Mouse (Mus musculus): ENCODE data around the gene Plcb1.

Plcb1 gene

DNA sequence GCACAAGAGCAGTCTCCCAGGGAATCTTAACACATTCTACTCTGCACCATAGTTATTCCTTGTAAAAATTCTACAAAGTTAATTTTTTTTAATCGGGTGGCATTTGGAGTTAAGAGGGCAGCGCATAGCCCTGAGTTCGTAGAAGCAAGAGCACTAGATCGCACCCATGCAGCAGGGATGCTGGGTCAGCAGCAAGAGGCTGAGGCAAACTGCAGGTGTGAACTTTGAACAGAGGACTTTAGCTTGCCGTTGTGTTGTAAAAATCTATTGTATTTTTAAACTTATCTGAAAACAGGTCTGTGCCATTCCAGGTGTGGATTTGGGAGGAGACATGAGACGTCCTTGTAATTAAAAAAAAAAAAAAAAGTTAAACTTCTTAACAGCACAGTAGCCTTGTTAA lies 613.9 kb downstream of the Plcb1 start:
- DNase-seq (ENCODE audit: extremely low spot score, low spot score) = no peak

DNA sequence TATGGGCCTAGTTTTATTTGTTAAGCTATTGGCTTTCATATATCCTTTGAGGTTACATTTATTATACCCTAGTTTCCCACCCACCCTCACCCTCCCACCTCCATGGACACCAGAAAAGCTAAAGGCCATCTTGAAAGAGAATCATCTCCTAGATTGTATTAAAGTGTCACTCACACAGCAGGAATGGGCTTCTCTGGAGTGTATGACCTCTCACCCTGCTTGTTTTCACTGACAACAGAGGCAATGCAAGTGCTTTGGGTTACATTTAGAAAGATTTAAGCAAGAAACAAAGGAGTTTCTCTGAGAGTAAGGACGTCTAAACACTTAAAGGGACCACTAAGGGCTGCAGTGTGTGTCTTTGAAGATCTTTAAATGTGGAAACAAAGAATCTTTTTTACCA lies 617.0 kb downstream of the Plcb1 start:
- DNase-seq (ENCODE audit: extremely low spot score, low spot score) = no peak

- DNase-seq (ENCODE audit: extremely low spot score, low spot score) = no peak
These were observed 617.5 kb downstream of the Plcb1 start for GRCm38 (mm10) chr2:135403344-135403743.

- no peak for DNase-seq (ENCODE audit: extremely low spot score, low spot score)
These were observed 618.2 kb downstream of the Plcb1 start for GRCm38 (mm10) chr2:135404095-135404494.

DNA sequence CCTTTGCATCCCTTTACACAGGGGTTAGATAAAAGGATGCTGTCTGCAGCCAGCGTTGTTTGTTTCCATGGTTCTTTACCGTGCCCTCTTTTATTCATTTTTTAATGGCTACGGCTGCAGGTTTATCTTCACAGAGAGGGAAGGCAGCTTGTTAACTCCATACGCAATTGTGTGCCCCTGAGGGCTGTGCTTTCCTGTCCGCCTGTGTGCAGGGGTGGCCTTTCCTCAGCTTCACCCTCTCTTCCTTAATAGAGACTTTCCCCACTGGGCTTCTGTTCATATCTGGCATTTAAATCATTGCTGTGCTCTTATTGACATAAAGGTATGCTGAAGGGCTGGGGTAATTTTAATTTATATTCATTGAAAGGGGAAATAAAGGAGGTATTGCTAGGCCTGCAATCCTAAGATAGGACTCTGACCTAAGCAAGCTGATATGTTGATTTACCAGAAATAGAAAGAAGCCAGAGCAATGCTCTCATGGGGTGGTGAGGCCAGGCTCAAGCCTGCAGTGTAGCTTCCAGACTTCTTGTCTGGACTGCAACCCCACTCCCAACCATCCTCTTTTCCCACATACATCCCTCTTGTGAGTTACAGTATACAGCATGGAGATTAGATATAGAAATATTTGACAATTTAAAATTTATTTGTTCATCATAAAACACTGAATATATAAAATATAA lies 623.7 kb downstream of the Plcb1 start:
- no peak for DNase-seq (ENCODE audit: extremely low spot score, low spot score)

- DNase-seq (ENCODE audit: extremely low spot score, low spot score) = no peak
These were observed 625.8 kb downstream of the Plcb1 start for GRCm38 (mm10) chr2:135411675-135412074.

DNA sequence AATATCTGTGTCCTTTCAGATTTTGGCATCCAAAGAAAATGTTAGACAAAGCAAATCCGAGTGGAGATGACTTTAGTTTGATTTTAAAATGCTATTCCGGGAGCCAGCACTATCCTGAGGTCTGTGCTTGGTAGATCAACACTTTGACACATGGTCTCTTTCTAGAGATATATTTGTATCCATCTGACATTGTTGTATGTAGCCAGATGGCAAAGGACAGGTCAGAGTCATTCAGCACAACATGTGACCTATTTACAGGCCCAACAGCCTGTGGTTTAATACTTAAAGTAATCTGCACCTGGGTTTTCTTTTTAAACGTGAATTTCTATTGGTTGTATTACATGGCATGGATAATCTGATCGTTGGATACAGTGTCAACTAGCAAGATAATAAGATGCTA lies 629.3 kb downstream of the Plcb1 start:
- no peak for DNase-seq (ENCODE audit: extremely low spot score, low spot score)

DNA sequence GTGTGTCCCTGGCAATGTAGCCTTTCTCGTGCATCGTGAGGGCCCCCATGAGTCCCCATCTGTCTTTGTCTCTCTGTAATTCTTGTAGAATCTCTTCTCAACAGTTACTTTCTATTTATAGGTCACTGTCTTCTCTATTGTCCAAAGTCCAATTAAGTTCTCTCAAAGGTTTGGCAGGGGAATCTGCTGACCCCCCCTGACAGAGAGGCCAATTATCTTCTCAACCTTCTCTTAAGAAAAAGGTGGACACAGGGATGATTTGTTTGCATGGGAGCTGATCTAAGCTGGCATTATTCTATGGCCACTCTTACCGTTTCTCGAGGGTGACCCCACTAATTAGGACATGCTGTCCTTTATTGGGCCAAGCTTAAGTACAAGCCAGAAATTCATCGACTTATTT lies 633.4 kb downstream of the Plcb1 start:
- DNase-seq (ENCODE audit: extremely low spot score, low spot score) = no peak

DNA sequence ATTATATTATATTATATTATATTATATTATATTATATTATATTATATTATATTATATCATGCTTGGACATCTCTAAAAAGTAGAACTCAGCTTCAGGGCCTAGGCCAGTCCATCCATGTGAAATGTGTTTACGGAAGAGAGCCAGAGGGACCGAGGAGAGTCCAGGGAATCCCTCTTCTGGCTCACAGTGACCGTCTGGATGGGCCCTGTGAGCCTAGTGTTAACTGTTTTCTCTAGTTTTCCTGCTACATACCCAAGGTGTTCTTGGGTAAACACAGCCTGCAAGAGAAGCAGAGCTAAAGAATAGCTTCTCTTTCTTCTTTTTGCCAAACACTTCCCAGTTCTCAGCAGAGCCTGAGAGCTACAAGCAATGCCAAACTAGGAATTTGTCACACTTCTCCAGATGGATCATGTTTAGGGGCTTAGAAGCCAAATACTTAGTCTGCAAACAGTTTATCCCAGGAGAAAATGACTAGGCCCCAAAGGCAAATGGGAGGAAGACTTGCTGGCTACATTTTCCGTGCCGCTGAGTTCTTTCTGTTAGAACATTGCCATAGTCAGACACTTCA lies 649.2 kb downstream of the Plcb1 start:
- DNase-seq (ENCODE audit: extremely low spot score, low spot score) = no peak

- DNase-seq (ENCODE audit: extremely low spot score, low spot score) = no peak
These were observed 653.2 kb downstream of the Plcb1 start for GRCm38 (mm10) chr2:135439034-135439433.

- peak; percentile 45 for DNase-seq (ENCODE audit: extremely low spot score, low spot score)
These were observed 654.0 kb downstream of the Plcb1 start for GRCm38 (mm10) chr2:135439546-135440517.

DNA sequence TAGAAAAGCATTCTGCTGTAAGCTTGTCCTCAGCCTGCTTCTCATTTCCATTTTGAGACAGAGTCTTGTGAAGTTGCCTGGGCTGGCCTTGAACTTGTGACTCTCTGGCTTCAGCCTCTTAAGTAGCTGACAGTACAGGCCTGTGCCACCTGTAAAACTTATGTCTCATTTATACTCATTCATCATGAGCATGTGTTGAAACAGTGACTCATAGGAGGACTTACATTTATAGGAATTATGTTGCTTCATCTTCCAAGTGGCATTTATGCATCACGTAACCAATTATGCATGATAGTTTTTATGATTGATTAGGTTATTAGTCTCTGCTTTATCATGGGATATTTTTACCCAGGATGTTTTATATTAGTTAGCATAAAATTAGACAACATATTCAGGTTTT lies 667.7 kb downstream of the Plcb1 start:
- DNase-seq (ENCODE audit: extremely low spot score, low spot score) = no peak

GRCm38 (mm10) chr2:135454015-135454414 lies 668.1 kb downstream of the Plcb1 start:
- DNase-seq (ENCODE audit: extremely low spot score, low spot score) = no peak

GRCm38 (mm10) chr2:135454455-135454854 lies 668.6 kb downstream of the Plcb1 start:
- DNase-seq (ENCODE audit: extremely low spot score, low spot score) = no peak

- no peak for DNase-seq (ENCODE audit: extremely low spot score, low spot score)
These were observed 682.0 kb downstream of the Plcb1 start for GRCm38 (mm10) chr2:135467895-135468294.

DNA sequence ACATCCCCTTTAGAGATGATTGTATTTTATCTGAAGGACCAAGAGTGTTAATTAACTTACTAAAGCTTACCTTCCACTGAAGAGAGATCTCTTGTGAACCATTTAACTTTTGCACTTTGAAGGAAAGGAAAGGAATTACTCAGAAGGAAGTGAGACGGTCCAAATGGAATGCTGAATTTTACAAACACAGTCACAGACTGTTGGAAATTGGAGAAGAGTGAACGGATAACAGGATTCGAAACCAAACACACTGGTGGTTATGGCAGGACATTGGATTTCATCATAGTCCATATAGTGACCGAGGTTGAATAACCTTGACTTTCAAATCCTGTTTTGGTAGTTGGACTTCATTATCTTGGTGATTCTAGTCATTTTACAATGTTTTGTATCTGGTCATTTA lies 688.2 kb downstream of the Plcb1 start:
- DNase-seq (ENCODE audit: extremely low spot score, low spot score) = no peak

- DNase-seq (ENCODE audit: extremely low spot score, low spot score) = no peak
These were observed 699.4 kb downstream of the Plcb1 start for GRCm38 (mm10) chr2:135485248-135485647.

DNA sequence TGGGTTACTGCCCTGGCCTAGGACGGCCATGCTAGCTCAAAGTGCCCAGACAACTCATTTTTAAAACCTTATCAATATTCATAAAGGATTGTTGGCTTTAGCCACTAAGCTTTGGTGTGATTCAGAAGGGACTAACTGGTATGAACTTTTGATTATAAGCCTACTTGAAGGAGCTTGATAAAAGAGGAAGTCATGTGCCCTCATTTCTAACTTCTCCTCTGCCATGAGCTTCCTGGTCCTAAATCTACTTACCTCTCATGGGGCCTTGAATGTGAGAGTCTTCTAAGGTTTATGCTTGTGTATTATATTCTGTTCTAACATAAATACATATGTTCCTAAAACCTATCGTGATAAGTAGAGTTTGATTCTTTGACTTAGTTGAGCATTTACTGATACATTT lies 702.4 kb downstream of the Plcb1 start:
- no peak for DNase-seq (ENCODE audit: extremely low spot score, low spot score)

DNA sequence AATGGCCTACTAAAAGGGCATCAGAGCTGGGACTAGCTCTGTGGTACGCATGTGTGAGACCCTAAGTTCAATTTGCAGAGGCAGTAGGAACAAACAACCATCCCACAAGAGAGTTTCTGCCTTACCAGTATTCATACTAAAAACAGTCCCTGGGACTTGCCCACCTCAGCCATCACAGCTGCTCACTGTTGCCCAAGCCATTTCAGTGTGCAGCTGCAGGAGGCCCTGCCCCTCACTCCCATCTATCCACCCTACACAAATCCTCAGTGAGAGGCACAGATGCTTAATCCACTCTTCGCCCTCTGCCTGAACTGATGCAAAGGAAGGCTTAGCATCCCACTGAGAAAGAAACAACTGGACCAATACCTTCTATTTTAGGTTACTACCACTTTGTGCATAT lies 703.3 kb downstream of the Plcb1 start:
- DNase-seq (ENCODE audit: extremely low spot score, low spot score) = no peak

- no peak for DNase-seq (ENCODE audit: extremely low spot score, low spot score)
These were observed 706.9 kb downstream of the Plcb1 start for GRCm38 (mm10) chr2:135492777-135493176.

DNA sequence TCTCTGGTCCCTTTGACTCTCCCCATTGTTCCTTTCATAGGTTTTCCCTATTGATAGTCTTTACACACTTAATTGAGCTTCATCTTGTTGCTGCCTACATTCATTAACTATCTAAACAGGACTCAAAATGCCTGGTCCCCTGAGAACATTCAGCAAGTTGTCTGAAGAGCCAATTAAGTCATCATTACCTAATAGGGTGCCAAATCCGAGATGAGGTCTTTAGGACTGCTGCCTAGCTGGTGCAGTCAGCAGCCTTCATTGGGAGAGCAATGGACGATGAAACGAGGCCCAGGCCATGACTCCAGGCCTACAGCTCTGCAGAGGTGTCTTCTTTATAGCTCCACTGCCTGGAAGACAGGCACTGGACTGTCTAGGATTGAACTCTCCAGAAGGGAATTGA lies 710.7 kb downstream of the Plcb1 start:
- no peak for DNase-seq (ENCODE audit: extremely low spot score, low spot score)

DNA sequence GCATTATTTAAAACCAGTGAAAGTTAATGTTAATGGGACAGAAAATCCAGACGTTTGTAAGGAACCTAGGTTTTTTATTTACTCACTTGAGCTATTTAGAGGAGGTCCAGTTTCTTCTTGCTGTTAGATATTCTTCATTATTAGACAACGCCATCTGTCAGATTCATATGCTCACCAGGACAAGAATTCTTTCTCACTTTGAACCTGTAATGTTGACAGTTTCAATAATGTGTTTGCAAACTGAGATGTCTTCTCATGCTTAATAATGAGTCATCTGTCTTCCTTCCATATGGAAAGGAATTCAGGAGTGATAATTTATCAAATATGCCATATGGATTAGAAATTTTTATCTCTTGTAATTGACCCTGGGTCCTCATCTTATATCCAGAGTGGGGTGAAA lies 711.4 kb downstream of the Plcb1 start:
- no peak for DNase-seq (ENCODE audit: extremely low spot score, low spot score)

Data from neural tube, embryonic 10.5 days (tissue).